ENCODE assay signal across 24 mouse cellular contexts in genomic region chr15:77785807-77786206, GRCm38 (mm10). TPM values are rescaled to one million over a fixed set of nuclear protein-coding genes. Genes with fewer than 3 reads are reported as not detected.
A peak's percentile ranks its signal among the peaks of the same experiment; 100 is the strongest.
DNase-seq lines count a peak whose midpoint lies in the region; TF ChIP-seq lines count a peak whose summit lies in the region.
"Had no signal": no experiment of that assay in that cellular context is flagged by ENCODE, and none has a peak within 500 bp of the region (broad histone marks: within the 10 kb centered on the region; RNA-seq: fewer than 3 reads in every experiment).

No protein-coding gene starts in this region.

- peak overlapping the region; percentile 92 for H3K27ac ChIP-seq in layer of hippocampus, adult 2 months
- peak overlapping the region; percentile 53 for H3K27ac ChIP-seq in embryonic fibroblast, embryonic 13.5 days (ENCODE audit: insufficient read depth, low read length)

- peaks cover 7% of the 10 kb centered on the region; the same call in 1 of the 2 replicates for H3K4me1 ChIP-seq in embryonic fibroblast, embryonic 13.5 days (ENCODE audit: control insufficient read depth, insufficient read depth, low read length)

- H3K4me3 ChIP-seq in layer of hippocampus, adult 2 months: no peak overlapping the region
- H3K4me3 ChIP-seq in embryonic fibroblast, embryonic 13.5 days (ENCODE audit: insufficient read depth, low read length): no peak overlapping the region

- peak; percentile 54 for DNase-seq in adrenal gland, adult 2 months
- no peak for DNase-seq in adrenal gland, adult 8-10 months
- no peak for DNase-seq in layer of hippocampus, adult 2 months (ENCODE audit: low spot score in 2 of 2)
- DNase-seq in layer of hippocampus, adult 18-20 months (ENCODE audit: low spot score in 2 of 2): no peak
- DNase-seq in kidney, adult 18-20 months: no peak
- DNase-seq: adrenal gland, postnatal 10 days; adrenal gland, postnatal 14 days; adrenal gland, postnatal 25 days; adrenal gland, postnatal 36 days; B cell, adult 2 months; cerebellum, adult 11 months; cerebellum, adult 11-12 months; cerebellum, adult 18-20 months; cerebellum, adult 2 months; cerebellum, adult 8-10 months had no signal

- no peak for TF ChIP-seq POLR2A in embryonic fibroblast, embryonic 13.5 days (IDR thresholded peaks at IDR 0.05; ENCODE audit: low read depth, low read length)

- TF ChIP-seq CTCF in layer of hippocampus, adult 2 months (conservative IDR thresholded peaks at IDR 0.05): no peak
- no peak for TF ChIP-seq CTCF in embryonic fibroblast, embryonic 13.5 days (IDR thresholded peaks at IDR 0.05; ENCODE audit: borderline replicate concordance, insufficient read depth, low read length)

RNA-seq across cellular contexts. Expression of gene Apol8, which starts 29.0 kb away (rescaled TPM):
- not detected for total RNA-seq in adrenal gland, adult 2 months (2021)
- polyA plus RNA-seq in adrenal gland, adult 2 months (2012; rRNA removed): not detected in 2 replicates
- total RNA-seq in adrenal gland, adult 8-10 months (2022): under 1 TPM; 0.14 to 0.43 (median 0.15) TPM
- total RNA-seq in layer of hippocampus, adult 2 months (2021): 1 to 10 TPM; 5.7 to 7.4 TPM
- 1 to 10 TPM; 8.0 to 8.9 TPM for total RNA-seq in layer of hippocampus, adult 18-20 months (2021)
- polyA plus RNA-seq in embryonic fibroblast, embryonic 13.5 days (2011; ENCODE audit: insufficient read length, low read depth, missing spikeins): 0.58 and 2.6 TPM in 2 replicates
- total RNA-seq: adrenal gland, adult 18-20 months; adrenal gland, postnatal 25 days; adrenal gland, postnatal 36 days had no signal
- polyA plus RNA-seq: activated CD4-positive, CD25-positive, alpha-beta regulatory T cell, adult 4 months; CD4-positive, CD25-positive, alpha-beta regulatory T cell, adult 4 months; G1E had no signal

RNA-seq across cellular contexts. Expression of gene Myh9, which starts 56.2 kb away (rescaled TPM):
- 100 to 1,000 TPM; 280 to 306 TPM for total RNA-seq in adrenal gland, adult 2 months (2021)
- 45.4 and 51.9 TPM in 2 replicates for polyA plus RNA-seq in adrenal gland, adult 2 months (2012; rRNA removed)
- 100 to 1,000 TPM; 304 to 366 (median 340) TPM for total RNA-seq in adrenal gland, adult 8-10 months (2022)
- 10 to 100 TPM; 88.3 to 96.3 TPM for total RNA-seq in layer of hippocampus, adult 2 months (2021)
- total RNA-seq in layer of hippocampus, adult 18-20 months (2021): 10 to 100 TPM; 86.7 to 88.3 TPM
- 718 and 1,071 TPM in 2 replicates for polyA plus RNA-seq in embryonic fibroblast, embryonic 13.5 days (2011; ENCODE audit: insufficient read length, low read depth, missing spikeins)

RNA-seq across cellular contexts. Expression of gene Apol9b, which starts 57.0 kb away (rescaled TPM):
- total RNA-seq in adrenal gland, adult 2 months (2021): 1 to 10 TPM in 1 of 2 experiments, under 1 TPM in 1; 0.58 to 1.5 TPM
- 1.5 and 3.2 TPM in 2 replicates for polyA plus RNA-seq in adrenal gland, adult 2 months (2012; rRNA removed)
- total RNA-seq in adrenal gland, adult 8-10 months (2022): 1 to 10 TPM in 2 of 4 experiments, under 1 TPM in 2; 0.35 to 1.7 (median 0.78) TPM
- total RNA-seq in layer of hippocampus, adult 2 months (2021): not detected
- not detected for total RNA-seq in layer of hippocampus, adult 18-20 months (2021)
- polyA plus RNA-seq in embryonic fibroblast, embryonic 13.5 days (2011; ENCODE audit: insufficient read length, low read depth, missing spikeins): 0.46 and 1.3 TPM in 2 replicates
- total RNA-seq: CH12.LX, ES-E14, G1E, MEL had no signal
- polyA plus RNA-seq: brain, embryonic 14.5 days; G1E had no signal

Comparison
In these comparisons a context has a peak if more than half of its experiments do, and no peak if none do; other contexts are left out.
1. RNA of gene Apol8, which starts 29.0 kb away (total RNA-seq): 8.0 to 8.9 TPM in layer of hippocampus, adult 18-20 months and 5.7 to 7.4 TPM in layer of hippocampus, adult 2 months; 0.14 to 0.43 TPM in adrenal gland, adult 8-10 months and not detected in adrenal gland, adult 2 months; every median in the first group is over 4 times any median in the second.